Mouse (Mus musculus): Measurements from ENCODE around the gene Plekhh1. TPM values are rescaled to one million over a fixed set of nuclear protein-coding genes. Genes with fewer than 3 reads are reported as not detected.

The Plekhh1 gene
- polyA plus RNA-seq, 1 experiment from 2014 or later = 6.7 TPM

DNA sequence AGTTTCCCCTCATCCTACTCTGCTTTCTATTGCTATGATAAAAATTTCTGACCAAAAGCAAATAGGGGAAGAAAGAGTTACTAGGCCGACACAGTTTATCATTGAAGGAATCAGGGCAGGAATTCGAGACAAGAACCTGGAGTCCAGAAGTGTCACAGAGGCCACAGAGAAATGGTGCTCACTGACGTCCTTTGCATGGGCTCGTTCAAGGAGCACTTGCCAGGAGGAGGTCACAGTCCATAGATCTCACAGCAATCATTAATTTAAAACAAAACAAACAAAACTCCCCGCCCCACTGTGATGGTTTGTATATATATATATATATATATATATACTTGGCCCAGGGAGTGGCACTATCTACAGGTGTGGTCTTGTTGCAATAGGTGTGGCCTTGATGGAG, 76.3 kb downstream of the Plekhh1 start:
- no peaks in the 10 kb centered on the region for H3K36me3 ChIP-seq
- H3K4me1 ChIP-seq (replicated peaks) = no peaks in the 10 kb centered on the region
- no peak overlapping the region for H3K27ac ChIP-seq
- 0 out of 2 replicates have a peak, but pooled peaks cover 5% of the 10 kb centered on the region for H3K9me3 ChIP-seq
- 88% methylated on average over 5 of the region's 5 CpGs for WGBS
- no peaks in the 10 kb centered on the region for H3K27me3 ChIP-seq (ENCODE audit: insufficient read depth, poor library complexity, severe bottlenecking)
- no peak overlapping the region for H3K4me3 ChIP-seq
- no peak for DNase-seq (ENCODE audit: low spot score)

DNA sequence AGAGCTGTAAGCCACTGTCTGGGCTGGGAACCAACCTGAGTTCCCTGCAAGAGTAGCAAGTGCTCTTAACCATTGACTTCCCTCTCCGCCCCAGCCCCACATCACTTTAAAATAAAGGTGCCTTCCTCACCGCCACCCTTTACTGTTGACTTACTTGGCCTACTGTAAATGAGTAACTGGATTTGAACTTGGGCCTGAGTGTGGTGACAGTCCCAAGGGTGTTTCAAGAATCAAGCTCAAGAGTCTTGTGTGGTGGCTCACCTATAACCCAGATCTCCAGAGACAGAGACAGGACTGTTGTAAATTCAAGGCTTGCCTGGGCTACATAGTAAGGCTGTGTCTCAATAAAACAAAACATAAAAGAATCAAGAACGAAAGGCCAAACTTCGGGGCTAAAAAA, 90.0 kb downstream of the Plekhh1 start:
- no peaks in the 10 kb centered on the region for H3K36me3 ChIP-seq
- H3K27me3 ChIP-seq (ENCODE audit: insufficient read depth, poor library complexity, severe bottlenecking) = no peaks in the 10 kb centered on the region
- 90% methylated on average over 4 of the region's 4 CpGs for WGBS
- no peak overlapping the region for H3K4me3 ChIP-seq
- H3K9me3 ChIP-seq = no peaks in the 10 kb centered on the region
- H3K4me1 ChIP-seq (replicated peaks) = no peaks in the 10 kb centered on the region
- no peak overlapping the region for H3K27ac ChIP-seq
- no peak for DNase-seq (ENCODE audit: low spot score)

DNA sequence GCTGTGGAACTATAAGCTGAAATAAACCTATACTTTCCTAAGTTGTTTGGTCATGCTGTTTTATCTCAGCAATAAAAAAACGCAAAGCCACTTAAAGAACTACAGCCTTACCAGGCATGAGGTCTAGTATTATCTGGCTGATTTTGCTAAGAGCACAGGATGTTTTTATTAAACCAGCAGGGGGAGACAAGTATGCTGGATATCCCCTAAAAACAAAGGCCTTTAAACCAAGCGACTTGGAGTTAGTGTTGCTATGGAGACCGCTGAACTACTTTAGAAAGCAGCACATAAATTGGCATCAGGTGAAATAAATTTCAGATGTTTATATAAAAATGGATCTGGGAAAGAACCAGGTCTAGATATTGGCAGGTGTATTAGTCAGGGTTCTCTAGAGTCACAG, 93.9 kb downstream of the Plekhh1 start:
- Histone ChIP-seq H3K4me1 (replicated peaks) (no peaks in the 10 kb centered on the region), H3K27ac (no peak overlapping the region), H3K4me3 (no peak overlapping the region), H3K9me3 (no peaks in the 10 kb centered on the region), H3K27me3 (ENCODE audit: insufficient read depth, poor library complexity, severe bottlenecking) (no peaks in the 10 kb centered on the region), H3K36me3 (no peaks in the 10 kb centered on the region)
- no peak for DNase-seq (ENCODE audit: low spot score)
- 33% methylated on average over 3 of the region's 3 CpGs for WGBS

DNA sequence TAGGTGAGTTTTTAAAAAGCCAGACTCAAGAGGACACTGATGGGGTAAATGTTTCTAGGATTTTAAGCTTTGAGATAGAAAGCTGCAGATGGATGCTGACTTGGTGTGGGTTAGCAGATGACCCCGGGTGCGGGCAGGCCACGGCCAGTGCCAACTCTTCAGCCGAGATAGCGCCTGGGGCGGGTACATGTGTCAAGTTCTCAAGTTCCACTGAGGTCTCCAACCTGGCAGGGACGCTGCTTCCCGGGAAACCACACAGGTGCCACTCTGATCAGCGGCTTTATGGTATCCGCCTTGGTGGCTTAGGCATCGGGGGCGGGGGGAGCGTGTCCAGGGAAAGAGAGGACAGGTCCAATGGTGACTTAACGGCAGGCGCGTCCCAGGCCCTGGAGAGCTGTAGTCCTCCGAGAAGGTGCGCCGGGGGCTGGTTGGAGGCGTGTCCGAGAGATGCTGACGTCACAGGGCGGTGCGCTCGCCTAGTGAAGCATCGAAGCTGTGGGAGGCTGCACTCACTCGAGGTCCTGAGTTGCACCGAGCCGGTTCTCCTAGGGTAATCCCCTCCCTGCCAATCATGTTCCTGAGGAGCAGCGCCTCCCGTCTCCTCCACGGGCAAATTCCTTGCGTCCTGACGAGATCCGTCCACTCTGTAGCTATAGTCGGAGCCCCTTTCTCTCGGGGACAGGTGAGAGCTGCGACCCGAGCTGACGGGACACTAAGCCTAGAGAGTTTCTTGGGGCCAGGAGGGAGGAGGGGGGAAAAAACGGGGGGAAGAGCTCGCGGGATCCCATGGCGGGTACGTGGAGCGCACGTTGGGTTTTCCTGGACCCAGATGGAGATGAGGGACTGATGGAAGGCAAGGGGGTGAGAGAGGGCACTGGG, 101.6 kb downstream of the Plekhh1 start, which contains the start of gene Arg2:
TSS of gene Arg2 (plus strand) at position 479 of the 879 bp plus-strand sequence.
- H3K27ac ChIP-seq = peak within 1 kb of the TSS; percentile 45; the same call in 1 of the 2 replicates
- under 1% methylated on average over 47 of the region's 47 CpGs for WGBS
- H3K4me1 ChIP-seq (replicated peaks) = peaks cover 18% of the 10 kb centered on the region
- no peaks in the 10 kb centered on the region for H3K9me3 ChIP-seq
- peak; percentile 73 for DNase-seq (ENCODE audit: low spot score)
- H3K4me3 ChIP-seq = peak within 1 kb of the TSS; percentile 62
- no peaks in the 10 kb centered on the region for H3K36me3 ChIP-seq
- peaks cover 44% of the 10 kb centered on the region for H3K27me3 ChIP-seq (ENCODE audit: insufficient read depth, poor library complexity, severe bottlenecking)

Other genes with a start within 250 kb of the Plekhh1 start
- 71.2 and 82.0 TPM in 2 replicates for gene Atp6v1d, start 167.5 kb upstream of the Plekhh1 start, polyA plus RNA-seq (2016; fragmentation: Nextera tagmentation; extraction: Ambion mirVana)
- 217 and 297 TPM in 2 replicates for gene Eif2s1, start 167.3 kb upstream of the Plekhh1 start, polyA plus RNA-seq (2016; fragmentation: Nextera tagmentation; extraction: Ambion mirVana)
- 1.9 and 2.6 TPM in 2 replicates for gene Plek2, start 122.2 kb upstream of the Plekhh1 start, polyA plus RNA-seq (2016; fragmentation: Nextera tagmentation; extraction: Ambion mirVana)
- 4.5 and 7.3 TPM in 2 replicates for gene Tmem229b, start 21.5 kb upstream of the Plekhh1 start, polyA plus RNA-seq (2016; fragmentation: Nextera tagmentation; extraction: Ambion mirVana)
- 28.6 and 32.4 TPM in 2 replicates for gene Pigh, start 60.5 kb downstream of the Plekhh1 start, polyA plus RNA-seq (2016; fragmentation: Nextera tagmentation; extraction: Ambion mirVana)
- gene Arg2, start 101.6 kb downstream of the Plekhh1 start, polyA plus RNA-seq (2016; fragmentation: Nextera tagmentation; extraction: Ambion mirVana) = 4.4 TPM in 2 replicates
- 105 and 109 TPM in 2 replicates for gene Vti1b, start 143.5 kb downstream of the Plekhh1 start, polyA plus RNA-seq (2016; fragmentation: Nextera tagmentation; extraction: Ambion mirVana)
- 23.8 and 25.6 TPM in 2 replicates for gene Rdh11, start 163.1 kb downstream of the Plekhh1 start, polyA plus RNA-seq (2016; fragmentation: Nextera tagmentation; extraction: Ambion mirVana)
- gene Rdh12, start 179.8 kb downstream of the Plekhh1 start, polyA plus RNA-seq (2016; fragmentation: Nextera tagmentation; extraction: Ambion mirVana) = 1.6 TPM in 2 replicates

All from hindbrain, embryonic 10.5 days (tissue).